Mouse (Mus musculus) C2C12 (cell line): Measurements from ENCODE around the gene Rnf227. TPM values are rescaled to one million over a fixed set of nuclear protein-coding genes. Genes with fewer than 3 reads are reported as not detected.
A peak's percentile ranks its signal among the peaks of the same experiment; 100 is the strongest.

Experiments used
- H3K27me3 ChIP-seq: one replicate; pipeline ENCODE4 v1.6.1; 2011; ENCODE audit not compliant: control insufficient read depth, insufficient read depth, insufficient read length
- H3K36me3 ChIP-seq: one replicate; pipeline ENCODE4 v1.6.1; 2011; ENCODE audit not compliant: control insufficient read depth, insufficient read depth
- H3K4me3 ChIP-seq: one replicate; pipeline ENCODE4 v1.5.1; 2011; ENCODE audit warnings: mild to moderate bottlenecking, control low read depth; ENCODE audit not compliant: poor library complexity, insufficient read depth, severe bottlenecking
- H3K79me2 ChIP-seq: one replicate; pipeline ENCODE4 v1.6.1; 2011; ENCODE audit not compliant: control insufficient read depth, insufficient read depth
- H3K79me3 ChIP-seq: one replicate; pipeline ENCODE4 v1.6.1; 2011; ENCODE audit warnings: low read depth, control low read depth
- H3ac ChIP-seq: one replicate; pipeline ENCODE3; 2011; ENCODE audit warnings: low read depth; ENCODE audit not compliant: control insufficient read depth, insufficient read length
- CEBPB ChIP-seq: IDR thresholded peaks from one replicate; pipeline ENCODE4 v1.6.1; 2011; ENCODE audit warnings: low read depth, mild to moderate bottlenecking, control low read depth, moderate library complexity
- CTCF ChIP-seq: IDR thresholded peaks from one replicate; pipeline ENCODE4 v1.5.1; 2011; ENCODE audit not compliant: control insufficient read depth, insufficient read depth, insufficient read length
- FOSL1 ChIP-seq: IDR thresholded peaks from one replicate; pipeline ENCODE4 v1.8.0; 2011; ENCODE audit warnings: mild to moderate bottlenecking, low read length; ENCODE audit not compliant: poor library complexity, insufficient read depth, severe bottlenecking
- MAX ChIP-seq: IDR thresholded peaks from one replicate; pipeline ENCODE4 v1.6.1; 2011; ENCODE audit warnings: mild to moderate bottlenecking, control low read depth
- MYOD1 ChIP-seq: IDR thresholded peaks from one replicate; pipeline ENCODE4 v1.6.1; 2011; ENCODE audit warnings: low read depth; ENCODE audit not compliant: control insufficient read depth, insufficient read length
- MYOG ChIP-seq: IDR thresholded peaks from one replicate; pipeline ENCODE4 v1.6.1; 2011; ENCODE audit not compliant: control insufficient read depth, insufficient read length; ENCODE audit errors: extremely low read depth
- USF1 ChIP-seq: IDR thresholded peaks from one replicate; pipeline ENCODE4 v1.6.1; 2011; ENCODE audit warnings: low read depth, mild to moderate bottlenecking, control low read depth, moderate library complexity
- polyA plus RNA-seq: library from polyadenylated mRNA; unstranded; fragments of >200 nt; fragmentation: generic; extraction: Trizol; gene quantifications from one replicate; pipeline ENCODE4 v1.2.1, GENCODE M21; 2012; ENCODE audit warnings: missing spikeins

Gene Rnf227
- polyA plus RNA-seq, 1 experiment, result 3.9 TPM

GRCm38 (mm10) chr11:69362021-69362420 is 21.8 kb downstream of the Rnf227 start:
- H3K36me3 ChIP-seq, result peaks cover 68% of the 10 kb centered on the region
- TF ChIP-seq MYOG (peak; percentile 69), MYOD1 (peak; percentile 18), CEBPB (no peak)

GRCm38 (mm10) chr11:69362479-69362878 is 22.2 kb downstream of the Rnf227 start:
- no peak overlapping the region for H3K4me3 ChIP-seq
- peaks cover 63% of the 10 kb centered on the region for H3K36me3 ChIP-seq
- H3K27me3 ChIP-seq, result no peaks in the 10 kb centered on the region
- H3ac ChIP-seq, result no peak overlapping the region
- H3K79me3 ChIP-seq, result peaks cover 10% of the 10 kb centered on the region
- H3K79me2 ChIP-seq, result peaks cover 27% of the 10 kb centered on the region
- TF ChIP-seq MYOG (no peak), USF1 (no peak), MYOD1 (no peak), CEBPB (no peak), CTCF (no peak), MAX (no peak), FOSL1 (no peak)

More at GRCm38 (mm10) chr11:69362021-69362420, 21.8 kb downstream of the Rnf227 start:
- no peaks in the 10 kb centered on the region for H3K27me3 ChIP-seq
- no peak overlapping the region for H3K4me3 ChIP-seq
- peaks cover 26% of the 10 kb centered on the region for H3K79me2 ChIP-seq
- peaks cover 10% of the 10 kb centered on the region for H3K79me3 ChIP-seq
- no peak overlapping the region for H3ac ChIP-seq

DNA sequence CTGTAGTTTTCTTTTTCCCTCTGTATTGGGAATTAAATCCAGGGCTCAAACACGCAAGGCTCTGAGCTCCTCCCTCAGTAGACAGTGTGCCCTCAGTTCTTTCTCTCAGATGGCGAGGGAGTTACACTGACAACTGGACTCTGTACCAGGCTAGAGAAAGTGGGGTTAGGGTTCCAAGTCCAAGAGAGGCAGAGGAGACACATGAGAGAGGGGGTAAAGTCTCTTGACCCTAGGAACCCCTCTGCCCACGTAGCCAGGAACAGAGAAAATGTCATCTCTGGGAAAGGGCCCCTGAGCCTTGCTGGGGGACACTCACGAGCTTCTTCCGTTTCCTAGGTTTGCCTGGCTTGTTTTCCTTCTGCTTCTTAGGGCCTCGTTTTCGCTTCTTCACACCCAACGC is 24.1 kb downstream of the Rnf227 start:
- H3ac ChIP-seq, result no peak overlapping the region
- peaks cover 11% of the 10 kb centered on the region for H3K79me3 ChIP-seq
- H3K36me3 ChIP-seq, result peaks cover 44% of the 10 kb centered on the region
- no peak overlapping the region for H3K4me3 ChIP-seq
- no peaks in the 10 kb centered on the region for H3K27me3 ChIP-seq
- H3K79me2 ChIP-seq, result peaks cover 39% of the 10 kb centered on the region
- TF ChIP-seq MYOD1 (no peak), CEBPB (no peak), USF1 (no peak), MAX (no peak), FOSL1 (no peak), CTCF (no peak), MYOG (no peak)

GRCm38 (mm10) chr11:69364910-69365309 is 24.6 kb downstream of the Rnf227 start:
- Histone ChIP-seq H3ac (no peak overlapping the region), H3K79me3 (peaks cover 11% of the 10 kb centered on the region), H3K79me2 (peaks cover 39% of the 10 kb centered on the region), H3K36me3 (peaks cover 39% of the 10 kb centered on the region), H3K27me3 (no peaks in the 10 kb centered on the region), H3K4me3 (no peak overlapping the region)
- TF ChIP-seq MAX (peak; percentile 33), CEBPB (no peak)

DNA sequence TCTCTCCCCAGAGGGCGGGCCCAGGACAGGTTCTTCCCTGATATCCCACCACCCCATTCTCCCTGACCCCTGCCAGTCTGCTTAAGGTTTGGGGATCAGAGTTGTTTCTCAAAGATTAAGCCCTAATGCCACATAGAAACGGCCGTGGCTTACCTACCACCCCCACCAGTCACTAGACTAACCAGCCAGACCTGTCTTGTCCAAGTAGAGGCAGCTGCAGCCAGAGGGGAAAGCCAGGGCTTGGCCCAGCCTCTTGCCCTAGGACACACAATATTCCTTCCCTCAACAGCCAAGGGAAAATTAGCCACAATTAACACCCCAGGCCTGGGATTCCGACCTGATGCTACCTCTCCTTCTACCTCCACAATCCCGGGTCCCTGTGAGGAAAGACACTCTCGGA is 25.5 kb downstream of the Rnf227 start:
- H3K4me3 ChIP-seq, result no peak overlapping the region
- H3ac ChIP-seq, result peak overlapping the region; percentile 63
- H3K36me3 ChIP-seq, result peaks cover 32% of the 10 kb centered on the region
- TF ChIP-seq MYOD1, result no peak
- no peak for TF ChIP-seq MAX
- no peak for TF ChIP-seq CEBPB
- no peak for TF ChIP-seq MYOG
- TF ChIP-seq FOSL1, result no peak
- no peak for TF ChIP-seq CTCF
- TF ChIP-seq USF1, result no peak
- H3K79me3 ChIP-seq, result peaks cover 11% of the 10 kb centered on the region
- H3K27me3 ChIP-seq, result no peaks in the 10 kb centered on the region
- peaks cover 39% of the 10 kb centered on the region for H3K79me2 ChIP-seq

DNA sequence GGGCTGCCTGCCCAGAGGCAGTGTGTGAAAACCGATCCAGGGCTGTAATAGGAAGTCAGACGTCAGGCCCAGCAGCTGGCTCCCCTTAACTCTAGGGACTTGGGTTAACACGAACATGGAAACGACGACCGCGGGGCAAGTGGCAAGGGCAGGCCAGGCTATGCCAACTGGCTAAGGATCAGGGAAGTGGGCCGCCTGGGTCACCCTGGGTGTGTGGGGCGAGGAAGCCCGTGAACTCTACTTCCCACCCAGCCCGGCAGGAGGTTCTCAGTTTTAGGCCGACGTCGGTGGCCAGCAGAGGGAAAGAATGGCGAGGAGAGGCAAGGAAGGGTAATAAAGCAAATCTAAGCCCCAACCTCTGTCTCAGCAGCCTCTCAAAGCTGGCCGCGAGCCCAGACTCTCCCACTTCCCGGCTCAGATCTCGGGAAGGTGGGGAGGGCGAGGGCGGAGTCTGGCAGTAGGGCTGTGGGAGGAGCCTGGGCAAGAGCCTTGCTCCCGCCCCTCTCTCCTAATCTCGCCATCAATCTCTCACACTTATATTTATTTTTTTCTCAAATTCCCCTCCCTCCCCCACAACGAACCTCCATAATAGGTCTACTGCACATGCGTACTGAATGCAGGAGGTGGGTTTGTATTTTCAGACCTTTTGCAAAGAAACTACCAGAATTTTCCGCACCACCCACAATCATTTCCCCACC is 26.0 kb downstream of the Rnf227 start:
- peaks cover 26% of the 10 kb centered on the region for H3K36me3 ChIP-seq
- TF ChIP-seq CEBPB (no peak), FOSL1 (no peak), CTCF (no peak), MYOD1 (no peak), MAX (no peak), MYOG (no peak), USF1 (no peak)
- H3K27me3 ChIP-seq, result no peaks in the 10 kb centered on the region
- H3K4me3 ChIP-seq, result peak overlapping the region; percentile 64
- peaks cover 11% of the 10 kb centered on the region for H3K79me3 ChIP-seq
- H3K79me2 ChIP-seq, result peaks cover 39% of the 10 kb centered on the region
- peak overlapping the region; percentile 63 for H3ac ChIP-seq
